Mouse (Mus musculus): Measurements from ENCODE around the gene Zfp933. TPM values are rescaled to one million over a fixed set of nuclear protein-coding genes. Genes with fewer than 3 reads are reported as not detected.

The Zfp933 gene
- total and polyA plus RNA-seq, 2 experiments, result 0.56 to 4.9 TPM

DNA sequence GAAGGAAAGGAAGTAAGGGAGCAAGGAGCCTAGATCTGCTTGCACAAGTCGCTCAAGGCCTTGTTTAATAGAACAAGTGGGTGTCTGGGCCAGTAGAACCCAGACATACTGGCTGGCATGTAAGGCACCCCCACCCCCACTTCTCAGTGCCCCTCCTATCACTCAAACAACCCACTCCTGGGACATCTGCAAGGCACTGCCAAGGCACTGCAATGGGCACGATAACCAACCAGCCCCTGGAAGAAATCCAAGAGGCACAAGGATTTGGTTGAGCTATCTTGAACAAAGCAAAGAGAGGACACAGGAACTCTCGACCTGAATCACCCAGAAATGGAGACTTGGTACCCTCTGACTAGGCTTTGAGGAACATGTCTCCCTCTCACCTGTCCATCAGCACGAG lies 40.1 kb upstream of the Zfp933 start:
- TF ChIP-seq CTCF (IDR thresholded peaks at IDR 0.05; ENCODE audit: low read depth, low read length) (no peak), POLR2A (IDR thresholded peaks at IDR 0.05; ENCODE audit: extremely low read depth, insufficient read depth, low read length) (no peak)

DNA sequence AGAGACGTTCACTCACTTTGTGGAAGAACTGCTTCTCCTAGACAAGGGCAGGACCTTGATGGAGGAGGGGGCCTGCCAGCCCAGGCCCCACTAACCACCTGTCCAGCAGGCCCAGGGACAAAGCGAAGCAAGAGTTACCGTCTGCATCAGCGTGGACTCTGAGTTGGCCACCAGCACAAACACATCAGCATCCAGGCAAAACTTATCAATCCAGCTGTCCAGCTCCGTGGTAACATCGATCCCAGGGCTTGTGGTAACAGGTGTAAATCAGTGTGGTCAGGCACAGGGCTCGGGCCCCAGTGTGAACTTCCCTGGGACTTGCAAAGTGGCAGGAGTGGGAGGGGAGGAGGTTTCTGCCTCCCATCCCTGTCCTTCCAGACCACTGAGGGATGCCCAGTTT lies 39.1 kb upstream of the Zfp933 start:
- H3K79me2 ChIP-seq (ENCODE audit: control insufficient read depth, insufficient read depth, low read length), result peaks cover 2% of the 10 kb centered on the region; the same call in 1 of the 2 replicates
- no peak overlapping the region for H3K27ac ChIP-seq (replicated peaks; ENCODE audit: insufficient read depth, low read depth, low read length)
- 96% methylated on average over 7 of the region's 7 CpGs for WGBS
- H3K4me1 ChIP-seq (ENCODE audit: control insufficient read depth, insufficient read depth, low read length), result peaks cover 6% of the 10 kb centered on the region
- no peak for DNase-seq (ENCODE audit: extremely low read depth, low read depth, low spot score)
- H3K4me3 ChIP-seq (ENCODE audit: insufficient read depth, low read depth, low read length), result no peak overlapping the region
- H3K27me3 ChIP-seq (ENCODE audit: control insufficient read depth, insufficient read depth, low read length), result no peaks in the 10 kb centered on the region
- H3K36me3 ChIP-seq (ENCODE audit: control insufficient read depth, insufficient read depth, low read length), result peaks cover 43% of the 10 kb centered on the region; the same call in 1 of the 2 replicates
- H3K9ac ChIP-seq (ENCODE audit: low read depth, low read length), result no peak overlapping the region
- TF ChIP-seq CTCF (IDR thresholded peaks at IDR 0.05; ENCODE audit: low read depth, low read length) (no peak), POLR2A (IDR thresholded peaks at IDR 0.05; ENCODE audit: extremely low read depth, insufficient read depth, low read length) (no peak)

More for the DNA sequence above, 40.1 kb upstream of the Zfp933 start:
- H3K27me3 ChIP-seq (ENCODE audit: control insufficient read depth, insufficient read depth, low read length), result no peaks in the 10 kb centered on the region
- 74% methylated on average over 4 of the region's 4 CpGs for WGBS
- no peak overlapping the region for H3K9ac ChIP-seq (ENCODE audit: low read depth, low read length)
- no peak overlapping the region for H3K4me3 ChIP-seq (ENCODE audit: insufficient read depth, low read depth, low read length)
- H3K27ac ChIP-seq (replicated peaks; ENCODE audit: insufficient read depth, low read depth, low read length), result no peak overlapping the region
- H3K79me2 ChIP-seq (ENCODE audit: control insufficient read depth, insufficient read depth, low read length), result peaks cover 7% of the 10 kb centered on the region; the same call in 1 of the 2 replicates
- DNase-seq (ENCODE audit: extremely low read depth, low read depth, low spot score), result no peak
- peaks cover 6% of the 10 kb centered on the region for H3K4me1 ChIP-seq (ENCODE audit: control insufficient read depth, insufficient read depth, low read length)
- peaks cover 42% of the 10 kb centered on the region; the same call in 1 of the 2 replicates for H3K36me3 ChIP-seq (ENCODE audit: control insufficient read depth, insufficient read depth, low read length)

DNA sequence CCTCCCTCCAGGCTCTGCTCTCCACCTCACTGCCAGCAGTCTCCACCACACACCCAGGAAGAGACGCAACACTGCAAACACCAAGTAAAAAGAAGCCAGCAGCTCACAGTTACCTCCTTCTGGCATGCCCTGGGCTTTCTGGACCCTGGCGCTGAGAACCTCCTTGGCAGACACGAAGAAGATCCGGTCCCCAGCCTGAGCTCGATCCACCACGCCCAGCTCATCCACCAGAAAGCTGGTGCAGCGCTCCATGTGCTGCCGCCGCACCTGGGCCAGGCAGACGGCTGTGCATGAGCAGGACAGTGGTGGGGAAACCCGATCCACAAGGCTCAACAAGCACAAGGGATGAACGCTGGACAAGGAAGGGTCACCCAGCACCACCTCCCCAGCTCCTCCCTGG lies 38.0 kb upstream of the Zfp933 start:
- Histone ChIP-seq H3K4me3 (ENCODE audit: insufficient read depth, low read depth, low read length) (no peak overlapping the region), H3K36me3 (ENCODE audit: control insufficient read depth, insufficient read depth, low read length) (peaks cover 53% of the 10 kb centered on the region; the same call in 1 of the 2 replicates), H3K79me2 (ENCODE audit: control insufficient read depth, insufficient read depth, low read length) (no peaks in the 10 kb centered on the region; the same call in 1 of the 2 replicates), H3K27me3 (ENCODE audit: control insufficient read depth, insufficient read depth, low read length) (no peaks in the 10 kb centered on the region), H3K27ac (replicated peaks; ENCODE audit: insufficient read depth, low read depth, low read length) (no peak overlapping the region), H3K9ac (ENCODE audit: low read depth, low read length) (no peak overlapping the region), H3K4me1 (ENCODE audit: control insufficient read depth, insufficient read depth, low read length) (peaks cover 6% of the 10 kb centered on the region)
- no peak for DNase-seq (ENCODE audit: extremely low read depth, low read depth, low spot score)
- TF ChIP-seq CTCF (IDR thresholded peaks at IDR 0.05; ENCODE audit: low read depth, low read length), result no peak
- TF ChIP-seq POLR2A (IDR thresholded peaks at IDR 0.05; ENCODE audit: extremely low read depth, insufficient read depth, low read length), result no peak
- 96% methylated on average over 12 of the region's 12 CpGs for WGBS

- H3K79me2 ChIP-seq (ENCODE audit: control insufficient read depth, insufficient read depth, low read length), result no peaks in the 10 kb centered on the region; the same call in 1 of the 2 replicates
- no peak overlapping the region for H3K9ac ChIP-seq (ENCODE audit: low read depth, low read length)
- TF ChIP-seq POLR2A (IDR thresholded peaks at IDR 0.05; ENCODE audit: extremely low read depth, insufficient read depth, low read length) (no peak), CTCF (IDR thresholded peaks at IDR 0.05; ENCODE audit: low read depth, low read length) (no peak)
- H3K4me1 ChIP-seq (ENCODE audit: control insufficient read depth, insufficient read depth, low read length), result no peaks in the 10 kb centered on the region
- WGBS, result 38% methylated on average over 3 of the region's 3 CpGs
- H3K27me3 ChIP-seq (ENCODE audit: control insufficient read depth, insufficient read depth, low read length), result no peaks in the 10 kb centered on the region
- DNase-seq (ENCODE audit: extremely low read depth, low read depth, low spot score), result peak; percentile 73
- H3K36me3 ChIP-seq (ENCODE audit: control insufficient read depth, insufficient read depth, low read length), result peaks cover 53% of the 10 kb centered on the region; the same call in 1 of the 2 replicates
- H3K27ac ChIP-seq (replicated peaks; ENCODE audit: insufficient read depth, low read depth, low read length), result no peak overlapping the region
- H3K4me3 ChIP-seq (ENCODE audit: insufficient read depth, low read depth, low read length), result no peak overlapping the region
These were observed 36.0 kb upstream of the Zfp933 start for GRCm38 (mm10) chr4:147884138-147884537.

- Histone ChIP-seq H3K9ac (ENCODE audit: low read depth, low read length) (no peak overlapping the region), H3K27ac (replicated peaks; ENCODE audit: insufficient read depth, low read depth, low read length) (no peak overlapping the region), H3K27me3 (ENCODE audit: control insufficient read depth, insufficient read depth, low read length) (no peaks in the 10 kb centered on the region), H3K36me3 (ENCODE audit: control insufficient read depth, insufficient read depth, low read length) (peaks cover 50% of the 10 kb centered on the region; the same call in 1 of the 2 replicates), H3K4me1 (ENCODE audit: control insufficient read depth, insufficient read depth, low read length) (no peaks in the 10 kb centered on the region), H3K4me3 (ENCODE audit: insufficient read depth, low read depth, low read length) (no peak overlapping the region), H3K79me2 (ENCODE audit: control insufficient read depth, insufficient read depth, low read length) (no peaks in the 10 kb centered on the region; the same call in 1 of the 2 replicates)
- WGBS, result 93% methylated on average over 6 of the region's 6 CpGs
- TF ChIP-seq POLR2A (IDR thresholded peaks at IDR 0.05; ENCODE audit: extremely low read depth, insufficient read depth, low read length) (no peak), CTCF (IDR thresholded peaks at IDR 0.05; ENCODE audit: low read depth, low read length) (no peak)
- DNase-seq (ENCODE audit: extremely low read depth, low read depth, low spot score), result no peak
These were observed 34.9 kb upstream of the Zfp933 start for GRCm38 (mm10) chr4:147883041-147883440.

- Histone ChIP-seq H3K9ac (ENCODE audit: low read depth, low read length) (no peak overlapping the region), H3K27me3 (ENCODE audit: control insufficient read depth, insufficient read depth, low read length) (no peaks in the 10 kb centered on the region), H3K36me3 (ENCODE audit: control insufficient read depth, insufficient read depth, low read length) (peaks cover 46% of the 10 kb centered on the region), H3K27ac (replicated peaks; ENCODE audit: insufficient read depth, low read depth, low read length) (no peak overlapping the region), H3K4me3 (ENCODE audit: insufficient read depth, low read depth, low read length) (no peak overlapping the region), H3K79me2 (ENCODE audit: control insufficient read depth, insufficient read depth, low read length) (no peaks in the 10 kb centered on the region; the same call in 1 of the 2 replicates), H3K4me1 (ENCODE audit: control insufficient read depth, insufficient read depth, low read length) (no peaks in the 10 kb centered on the region)
- no peak for TF ChIP-seq CTCF (IDR thresholded peaks at IDR 0.05; ENCODE audit: low read depth, low read length)
- no peak for TF ChIP-seq POLR2A (IDR thresholded peaks at IDR 0.05; ENCODE audit: extremely low read depth, insufficient read depth, low read length)
- DNase-seq (ENCODE audit: extremely low read depth, low read depth, low spot score), result no peak
- WGBS, result 95% methylated on average over 7 of the region's 7 CpGs
These were observed 33.6 kb upstream of the Zfp933 start for GRCm38 (mm10) chr4:147881792-147882191.

Data from liver, adult 2 months (tissue).